Mouse (Mus musculus): Measurements from ENCODE around the gene Apol9b. TPM values are rescaled to one million over a fixed set of nuclear protein-coding genes. Genes with fewer than 3 reads are reported as not detected.
"Not testable (repeated sequence)": the region's sequence is repeated elsewhere in the genome, so short reads cannot be mapped to it uniquely, and the experiment has no call there.

The Apol9b gene
- 0.37 TPM in 1 of 2 replicates, not detected in the other for polyA plus RNA-seq (2015; fragmentation: Nextera tagmentation; extraction: Ambion mirVana)

DNA sequence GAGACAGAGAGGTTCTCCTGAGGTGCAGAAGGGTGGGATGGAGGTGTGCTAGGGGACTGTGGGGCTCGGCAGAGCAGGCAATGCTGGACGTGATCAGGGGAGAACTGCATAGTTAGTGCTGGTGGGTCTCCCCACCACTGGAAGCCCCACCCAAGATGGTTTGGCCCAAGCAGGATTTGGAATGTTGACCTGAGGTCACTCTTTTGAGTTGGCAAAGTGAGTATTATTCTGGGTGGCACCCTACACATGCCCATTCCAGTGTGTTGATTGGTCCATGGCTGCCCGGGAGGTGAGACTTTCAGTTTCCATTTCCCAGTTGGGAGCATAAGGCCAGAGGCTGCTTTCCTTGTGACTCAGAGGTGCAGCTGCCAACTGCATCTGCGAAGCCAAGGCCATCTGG lies at the start of gene Apol9b:
TSS of gene Apol9b (plus strand) at position 301 of the 400 bp plus-strand sequence.
- not testable (repeated sequence) for H3K4me1 ChIP-seq (replicated peaks); ATAC-seq (ENCODE audit: low FRiP score, low read depth); H3K4me3 ChIP-seq; H3K36me3 ChIP-seq; H3K27ac ChIP-seq (replicated peaks); H3K4me2 ChIP-seq; H3K9ac ChIP-seq; H3K27me3 ChIP-seq; H3K9me3 ChIP-seq
- 93% methylated on average over 1 of the region's 4 CpGs for WGBS

DNA sequence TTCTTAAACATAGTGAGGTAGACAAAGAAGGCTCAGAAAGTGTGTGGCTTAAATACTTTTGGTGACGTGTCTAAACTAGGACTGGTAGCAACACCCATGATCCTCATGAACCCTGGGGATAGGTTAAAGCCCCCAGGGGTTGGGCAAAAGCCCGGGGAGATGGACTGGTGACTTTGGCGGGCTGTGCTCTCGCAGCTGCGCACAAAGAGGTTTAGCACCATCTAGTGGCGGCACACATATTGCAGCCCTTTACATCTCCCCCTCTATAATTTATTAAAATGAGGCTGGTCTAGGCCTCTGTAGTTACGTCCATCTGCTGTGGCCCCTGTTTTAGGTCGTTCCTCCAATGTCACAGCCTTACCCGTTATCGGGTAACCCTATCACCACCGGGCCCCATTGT lies 44.9 kb upstream of the Apol9b start:
- H3K9ac ChIP-seq; H3K4me1 ChIP-seq (replicated peaks); H3K9me3 ChIP-seq; H3K36me3 ChIP-seq; H3K4me2 ChIP-seq; H3K4me3 ChIP-seq; ATAC-seq (ENCODE audit: low FRiP score, low read depth); H3K27ac ChIP-seq (replicated peaks); H3K27me3 ChIP-seq: not testable (repeated sequence)
- 12% methylated on average over 11 of the region's 11 CpGs for WGBS

DNA sequence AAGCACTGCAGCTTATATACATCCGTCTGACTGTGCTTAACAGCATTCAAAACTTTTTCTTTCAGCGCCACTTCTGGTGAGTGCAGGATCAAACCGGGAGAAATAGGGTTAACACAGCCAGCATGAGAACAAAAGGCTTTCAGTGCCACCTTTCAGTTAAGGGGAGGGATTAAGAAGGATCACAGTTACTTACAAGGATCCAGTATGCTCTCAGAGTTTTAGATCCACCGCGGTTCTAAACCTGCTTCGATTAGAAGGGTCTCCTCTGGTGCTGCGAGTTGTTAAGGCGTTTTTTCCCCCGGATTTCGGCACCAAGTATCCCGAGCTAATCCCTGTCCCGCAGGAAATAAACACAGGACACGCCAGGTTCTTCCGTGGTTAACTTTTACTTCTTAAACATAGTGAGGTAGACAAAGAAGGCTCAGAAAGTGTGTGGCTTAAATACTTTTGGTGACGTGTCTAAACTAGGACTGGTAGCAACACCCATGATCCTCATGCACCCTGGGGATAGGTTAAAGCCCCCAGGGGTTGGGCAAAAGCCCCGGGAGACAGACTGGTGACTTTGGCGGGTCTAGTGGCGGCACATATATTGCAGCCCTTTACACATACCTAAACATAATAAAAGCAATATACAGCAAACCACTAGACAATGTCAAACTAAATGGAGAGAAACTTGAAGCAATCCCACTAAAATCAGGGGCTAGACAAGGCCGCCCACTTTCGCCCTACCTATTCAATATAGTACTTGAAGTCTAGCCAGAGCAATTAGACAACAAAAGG lies 37.1 kb upstream of the Apol9b start:
- peak overlapping the region; percentile 25; the same call in 1 of the 2 replicates for H3K4me3 ChIP-seq
- H3K36me3 ChIP-seq; H3K9me3 ChIP-seq; H3K4me1 ChIP-seq (replicated peaks); H3K27ac ChIP-seq (replicated peaks); H3K27me3 ChIP-seq; ATAC-seq (ENCODE audit: low FRiP score, low read depth): not testable (repeated sequence)
- WGBS = 8% methylated on average over 19 of the region's 20 CpGs
- H3K9ac ChIP-seq = 0 out of 2 replicates have a peak overlapping the region, but pooled peaks have one; percentile 2
- peak overlapping the region; percentile 52 for H3K4me2 ChIP-seq

DNA sequence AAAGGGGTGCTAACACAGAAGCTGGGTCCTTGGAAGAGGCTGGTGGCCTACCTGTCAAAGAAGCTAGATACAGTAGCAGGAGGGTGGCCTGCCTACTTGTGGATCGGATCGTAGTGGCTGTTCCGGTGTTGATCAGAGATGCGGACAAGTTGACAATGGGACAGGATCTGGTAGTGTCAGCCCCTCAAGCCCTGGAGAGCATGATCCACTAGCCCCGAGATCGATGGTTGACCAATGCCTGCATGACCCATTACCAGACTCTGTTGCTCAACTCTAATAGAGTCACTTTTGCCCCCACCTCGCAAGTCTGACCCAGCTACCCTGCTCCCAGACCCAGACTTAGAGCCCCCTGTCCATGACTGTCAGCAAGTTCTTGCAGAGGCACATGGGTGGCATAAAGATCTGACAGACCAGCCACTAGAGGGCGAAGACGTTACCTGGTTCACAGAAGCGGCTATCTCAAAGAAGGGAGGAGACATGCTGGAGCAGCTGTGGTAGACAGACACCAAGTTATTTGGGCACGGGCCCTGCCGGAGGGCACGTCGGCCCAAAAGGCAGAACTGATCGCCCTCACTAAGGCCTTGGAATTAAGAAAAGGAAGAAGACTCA lies 34.0 kb upstream of the Apol9b start:
- not testable (repeated sequence) for H3K4me3 ChIP-seq

DNA sequence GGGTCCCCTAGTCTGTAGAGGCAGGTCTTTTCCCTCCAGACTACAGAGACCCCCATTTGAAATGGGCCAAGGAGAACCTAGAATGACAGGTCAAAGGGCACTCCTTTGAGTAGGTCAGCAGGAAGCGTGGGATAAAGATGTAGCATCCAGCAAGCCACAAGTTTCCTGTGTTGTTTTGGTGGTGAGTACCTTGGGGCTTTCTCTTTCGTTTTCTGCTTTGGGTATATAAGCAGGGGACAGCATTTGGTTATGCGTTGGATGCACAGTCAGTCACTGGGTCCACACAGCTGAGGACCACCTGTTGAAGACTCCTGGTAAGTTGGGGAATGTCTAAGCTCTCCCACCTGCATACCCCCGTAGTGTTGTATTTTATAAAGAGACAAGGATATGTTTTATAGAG lies 30.2 kb upstream of the Apol9b start, which contains the start of gene Apol7e:
TSS of gene Apol7e (plus strand) at position 202 of the 400 bp plus-strand sequence.
- not testable (repeated sequence) for H3K27ac ChIP-seq (replicated peaks); H3K4me3 ChIP-seq
- WGBS = 86% methylated on average over 4 of the region's 4 CpGs

More for the DNA sequence above, 34.0 kb upstream of the Apol9b start:
- H3K36me3 ChIP-seq; H3K27me3 ChIP-seq; H3K4me2 ChIP-seq; ATAC-seq (ENCODE audit: low FRiP score, low read depth); H3K4me1 ChIP-seq (replicated peaks); H3K27ac ChIP-seq (replicated peaks); H3K9me3 ChIP-seq; H3K9ac ChIP-seq: not testable (repeated sequence)
- WGBS = 42% methylated on average over 11 of the region's 15 CpGs

DNA sequence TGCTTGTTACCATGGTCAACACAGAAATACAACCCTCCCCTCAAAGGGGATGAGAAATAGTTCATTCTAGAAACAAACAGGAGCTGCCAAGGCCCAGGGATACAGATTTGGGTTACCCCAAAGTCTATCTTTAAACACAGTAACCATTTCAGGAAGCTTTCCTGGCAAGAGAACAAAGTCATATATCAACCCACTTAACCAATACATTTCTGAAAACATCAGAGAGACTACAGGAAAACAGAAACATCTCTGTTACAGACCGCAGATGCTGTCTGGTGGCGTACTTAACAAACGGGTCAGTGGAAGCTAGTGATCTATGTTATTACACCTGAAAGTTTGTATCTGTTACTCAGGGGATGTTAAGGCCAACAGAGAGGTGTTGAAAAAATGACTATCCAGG lies 23.5 kb upstream of the Apol9b start:
- H3K9ac ChIP-seq; H3K4me1 ChIP-seq (replicated peaks); H3K9me3 ChIP-seq; H3K4me3 ChIP-seq; H3K27ac ChIP-seq (replicated peaks); H3K27me3 ChIP-seq; ATAC-seq (ENCODE audit: low FRiP score, low read depth); H3K36me3 ChIP-seq; H3K4me2 ChIP-seq: not testable (repeated sequence)
- 95% methylated on average over 3 of the region's 3 CpGs for WGBS

More for the DNA sequence above, 30.2 kb upstream of the Apol9b start, which contains the start of gene Apol7e:
- H3K9ac ChIP-seq; H3K36me3 ChIP-seq; H3K4me1 ChIP-seq (replicated peaks); H3K4me2 ChIP-seq; H3K9me3 ChIP-seq; H3K27me3 ChIP-seq; ATAC-seq (ENCODE audit: low FRiP score, low read depth): not testable (repeated sequence)

DNA sequence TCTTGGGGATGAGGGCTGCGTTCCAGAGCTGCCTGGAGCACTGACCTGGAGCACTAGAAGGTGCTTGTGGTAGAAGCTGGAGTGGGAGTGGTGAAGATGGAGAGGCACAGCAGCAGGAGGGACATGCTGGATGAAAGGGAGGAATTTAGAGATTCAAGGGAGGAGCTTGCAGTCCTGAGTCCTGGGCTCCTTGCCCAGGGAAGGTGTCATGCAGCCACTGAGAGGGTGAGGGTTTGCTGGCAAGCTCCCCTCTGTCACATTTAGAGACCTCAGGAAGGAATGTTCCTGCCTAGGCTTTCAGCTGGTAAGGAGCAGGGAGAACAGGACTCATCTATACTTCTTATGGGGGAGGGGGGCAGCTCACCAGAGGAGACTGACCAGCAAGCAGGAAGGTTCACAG lies 19.9 kb upstream of the Apol9b start:
- H3K4me1 ChIP-seq (replicated peaks); H3K9me3 ChIP-seq; ATAC-seq (ENCODE audit: low FRiP score, low read depth); H3K4me3 ChIP-seq; H3K36me3 ChIP-seq; H3K27me3 ChIP-seq; H3K9ac ChIP-seq; H3K27ac ChIP-seq (replicated peaks); H3K4me2 ChIP-seq: not testable (repeated sequence)
- WGBS = 70% methylated on average over 1 of the region's 1 CpGs

DNA sequence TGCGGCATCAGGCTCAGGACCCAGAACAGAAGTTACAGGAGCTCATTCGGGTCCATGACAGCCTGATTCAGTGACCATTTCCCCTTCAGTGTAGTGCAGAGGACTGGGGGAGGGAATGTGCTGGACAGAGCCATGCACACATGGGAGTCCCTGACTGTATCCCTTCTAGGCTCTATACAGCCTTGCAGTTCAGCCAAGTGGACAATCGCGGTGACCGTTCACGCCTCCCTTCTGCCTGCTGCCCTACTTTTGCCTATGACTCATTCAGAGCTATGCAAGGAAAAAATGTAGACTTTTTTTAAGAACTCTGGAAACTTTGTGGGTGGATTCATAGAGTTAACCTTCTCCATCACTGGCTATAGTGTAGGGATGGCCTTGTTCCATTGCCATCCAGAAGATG lies 10.6 kb upstream of the Apol9b start:
- H3K27me3 ChIP-seq; H3K4me1 ChIP-seq (replicated peaks); H3K4me3 ChIP-seq; ATAC-seq (ENCODE audit: low FRiP score, low read depth); H3K9me3 ChIP-seq; H3K27ac ChIP-seq (replicated peaks); H3K36me3 ChIP-seq; H3K9ac ChIP-seq; H3K4me2 ChIP-seq: not testable (repeated sequence)
- WGBS = 91% methylated on average over 4 of the region's 6 CpGs

DNA sequence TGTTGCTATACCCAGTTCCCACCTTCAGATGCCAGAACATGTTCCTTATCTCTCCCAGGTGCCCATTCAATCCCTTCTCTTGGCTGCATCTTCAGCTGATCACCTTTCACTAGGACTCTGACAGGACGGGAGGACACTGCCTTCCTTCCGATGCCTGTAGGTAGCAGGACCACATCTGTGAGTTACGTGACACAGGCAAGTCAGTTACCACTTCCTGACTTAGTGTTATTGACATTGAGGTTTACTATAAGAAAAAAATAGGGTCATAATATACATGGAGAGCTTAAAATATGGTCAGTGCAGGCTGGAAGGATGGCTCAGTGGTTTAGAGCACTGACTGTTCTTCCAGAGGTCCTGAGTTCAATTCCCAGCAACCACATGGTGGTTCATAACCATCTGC lies 7.3 kb upstream of the Apol9b start:
- not testable (repeated sequence) for ATAC-seq (ENCODE audit: low FRiP score, low read depth); H3K9me3 ChIP-seq; H3K27ac ChIP-seq (replicated peaks); H3K9ac ChIP-seq; H3K4me1 ChIP-seq (replicated peaks); H3K4me3 ChIP-seq; H3K36me3 ChIP-seq; H3K27me3 ChIP-seq; H3K4me2 ChIP-seq
- WGBS = no CpG with 5 or more reads among the region's 3 CpGs

DNA sequence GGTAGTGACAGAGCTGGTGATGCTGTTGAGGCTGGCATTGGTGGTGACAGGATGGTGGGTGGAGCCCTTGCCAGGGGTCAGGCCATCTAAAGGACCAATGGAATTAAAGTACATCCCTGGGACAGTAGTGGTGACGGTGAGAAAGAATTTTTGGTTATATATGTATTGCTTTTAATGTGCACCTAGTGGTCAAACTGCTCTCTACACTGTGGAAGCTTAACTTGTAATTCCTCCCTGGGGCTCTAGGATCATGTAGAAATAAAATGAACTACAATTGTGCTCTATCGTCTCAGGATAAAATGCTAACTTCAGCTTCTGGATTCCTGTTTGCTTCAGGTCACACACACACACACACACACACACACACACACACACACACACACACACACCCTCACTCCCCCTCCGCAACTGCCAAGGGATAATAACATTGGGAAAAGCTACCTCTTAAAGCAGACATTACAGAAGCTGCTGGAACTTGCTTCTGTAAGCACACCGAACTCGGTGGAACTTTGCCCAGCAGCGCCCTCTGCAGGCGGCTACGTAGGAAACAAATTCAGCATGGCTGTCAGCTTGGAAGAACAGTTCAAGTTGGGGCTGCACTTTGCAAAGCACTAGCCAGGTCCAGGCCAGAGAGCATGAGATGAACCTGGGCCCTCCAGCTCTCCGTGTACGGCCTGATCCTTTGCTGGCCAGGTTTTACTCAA lies 4.5 kb upstream of the Apol9b start:
- not testable (repeated sequence) for H3K4me3 ChIP-seq; H3K4me1 ChIP-seq (replicated peaks); H3K4me2 ChIP-seq; H3K27me3 ChIP-seq; H3K36me3 ChIP-seq; H3K9me3 ChIP-seq; H3K27ac ChIP-seq (replicated peaks); H3K9ac ChIP-seq; ATAC-seq (ENCODE audit: low FRiP score, low read depth)
- 29% methylated on average over 2 of the region's 10 CpGs for WGBS

DNA sequence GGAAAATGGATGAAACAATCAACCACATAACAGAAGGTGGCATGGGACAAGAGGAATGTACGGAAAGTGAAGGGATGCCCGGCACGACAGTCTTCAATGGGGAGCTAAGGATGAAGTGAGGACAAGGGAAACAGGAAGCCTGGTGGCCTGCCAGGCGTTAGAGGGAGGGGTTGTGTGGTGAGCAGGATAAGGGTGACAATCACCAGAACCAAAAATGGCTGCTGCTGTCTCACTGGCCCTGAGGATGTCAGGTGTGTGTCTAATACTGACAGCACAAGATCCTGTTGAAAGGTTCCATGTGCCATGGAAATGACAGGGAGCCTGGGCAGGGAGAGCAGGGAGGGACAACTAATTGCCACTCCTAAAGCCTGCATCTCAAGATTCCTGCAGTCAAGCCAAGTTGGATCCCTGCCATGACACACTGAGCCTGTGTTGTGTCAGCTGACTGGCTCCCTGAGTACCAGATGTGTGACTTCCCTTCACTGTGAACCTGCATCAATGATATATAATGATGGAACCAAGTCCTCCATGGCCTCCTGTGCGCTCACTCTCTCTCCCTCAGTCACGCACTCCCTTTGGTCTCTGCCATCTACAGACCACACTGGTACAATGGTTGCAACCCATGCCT lies 3.3 kb upstream of the Apol9b start:
- H3K27me3 ChIP-seq; H3K36me3 ChIP-seq; H3K9ac ChIP-seq; ATAC-seq (ENCODE audit: low FRiP score, low read depth); H3K27ac ChIP-seq (replicated peaks); H3K9me3 ChIP-seq; H3K4me1 ChIP-seq (replicated peaks); H3K4me2 ChIP-seq; H3K4me3 ChIP-seq: not testable (repeated sequence)
- WGBS = 78% methylated on average over 5 of the region's 6 CpGs

DNA sequence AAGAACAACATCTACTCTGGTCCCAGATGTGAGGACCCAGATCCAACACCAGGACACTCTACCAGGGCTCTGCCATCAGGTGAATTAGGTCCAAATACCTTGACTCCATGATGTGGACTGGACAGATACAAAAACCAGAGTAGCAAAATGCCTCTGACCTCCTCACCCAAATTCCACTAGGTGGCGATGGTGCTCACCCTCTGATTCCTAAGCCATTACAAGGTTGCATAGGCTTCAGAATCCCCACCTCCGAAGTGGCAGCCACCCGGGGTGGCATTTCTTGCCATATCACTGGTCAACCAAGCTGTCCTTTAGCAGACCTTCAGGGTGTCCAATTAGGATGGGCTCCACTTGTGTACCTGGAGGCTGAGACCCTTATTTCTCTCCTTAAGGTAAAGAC lies 1.7 kb upstream of the Apol9b start:
- not testable (repeated sequence) for ATAC-seq (ENCODE audit: low FRiP score, low read depth); H3K27me3 ChIP-seq; H3K4me1 ChIP-seq (replicated peaks); H3K4me2 ChIP-seq; H3K9me3 ChIP-seq; H3K4me3 ChIP-seq; H3K9ac ChIP-seq; H3K36me3 ChIP-seq; H3K27ac ChIP-seq (replicated peaks)
- 21% methylated on average over 3 of the region's 3 CpGs for WGBS
